Mouse (Mus musculus): ENCODE results near the gene Usp7. TPM values are rescaled to one million over a fixed set of nuclear protein-coding genes. Genes with fewer than 3 reads are reported as not detected.

Usp7 gene
- polyA plus RNA-seq, 1 experiment from 2014 or later = 40.2 TPM

Other genes starting within 250 kb of the Usp7 start
- gene Pmm2, start 154.6 kb downstream of the Usp7 start, polyA plus RNA-seq (2014; fragmentation: Nextera tagmentation; extraction: Ambion mirVana) = 38.7 and 46.8 TPM in 2 replicates
- gene Tmem186, start 154.6 kb downstream of the Usp7 start, polyA plus RNA-seq (2014; fragmentation: Nextera tagmentation; extraction: Ambion mirVana) = 17.8 and 18.9 TPM in 2 replicates
- 52.1 and 52.6 TPM in 2 replicates for gene Carhsp1, start 120.2 kb downstream of the Usp7 start, polyA plus RNA-seq (2014; fragmentation: Nextera tagmentation; extraction: Ambion mirVana)
- not detected in 2 replicates for gene Gm5767, start 111.5 kb downstream of the Usp7 start, polyA plus RNA-seq (2014; fragmentation: Nextera tagmentation; extraction: Ambion mirVana)
- 17.1 and 17.3 TPM in 2 replicates for gene 1810013L24Rik, start 37.8 kb upstream of the Usp7 start, polyA plus RNA-seq (2014; fragmentation: Nextera tagmentation; extraction: Ambion mirVana)

Measured in embryonic facial prominence, embryonic 11.5 days (tissue).